Mouse (Mus musculus): ENCODE measurements around the gene Hk1. TPM values are rescaled to one million over a fixed set of nuclear protein-coding genes. Genes with fewer than 3 reads are reported as not detected.

The Hk1 gene
- polyA plus RNA-seq, 1 experiment = 27.2 TPM

Other genes starting within 250 kb of the Hk1 start
- gene Neurog3, start 246.8 kb downstream of the Hk1 start, polyA plus RNA-seq (2012; ENCODE audit: insufficient read depth, insufficient read length, missing spikeins) = not detected in 2 replicates
- gene Fam241b, start 236.0 kb downstream of the Hk1 start, polyA plus RNA-seq (2012; ENCODE audit: insufficient read depth, insufficient read length, missing spikeins) = 5.2 and 6.9 TPM in 2 replicates
- gene Tspan15, start 148.7 kb downstream of the Hk1 start, polyA plus RNA-seq (2012; ENCODE audit: insufficient read depth, insufficient read length, missing spikeins) = 16.2 and 21.8 TPM in 2 replicates
- gene Tacr2, start 127.5 kb downstream of the Hk1 start, polyA plus RNA-seq (2012; ENCODE audit: insufficient read depth, insufficient read length, missing spikeins) = not detected in 2 replicates
- gene Hkdc1, start 42.6 kb upstream of the Hk1 start, polyA plus RNA-seq (2012; ENCODE audit: insufficient read depth, insufficient read length, missing spikeins) = not detected in 2 replicates
- not detected in 2 replicates for gene 4930507D05Rik, start 69.6 kb upstream of the Hk1 start, polyA plus RNA-seq (2012; ENCODE audit: insufficient read depth, insufficient read length, missing spikeins)
- 46.3 and 62.1 TPM in 2 replicates for gene Supv3l1, start 69.8 kb upstream of the Hk1 start, polyA plus RNA-seq (2012; ENCODE audit: insufficient read depth, insufficient read length, missing spikeins)
- gene Vps26a, start 106.9 kb upstream of the Hk1 start, polyA plus RNA-seq (2012; ENCODE audit: insufficient read depth, insufficient read length, missing spikeins) = 46.9 and 61.9 TPM in 2 replicates
- 48.5 and 88.7 TPM in 2 replicates for gene Srgn, start 147.5 kb upstream of the Hk1 start, polyA plus RNA-seq (2012; ENCODE audit: insufficient read depth, insufficient read length, missing spikeins)
- gene Kif1bp, start 198.5 kb upstream of the Hk1 start, polyA plus RNA-seq (2012; ENCODE audit: insufficient read depth, insufficient read length, missing spikeins) = 23.4 and 26.4 TPM in 2 replicates
- 18.9 TPM in 2 replicates for gene Ddx21, start 222.4 kb upstream of the Hk1 start, polyA plus RNA-seq (2012; ENCODE audit: insufficient read depth, insufficient read length, missing spikeins)

All from brown adipose tissue, adult 24 weeks (tissue).